Mouse (Mus musculus) midbrain, embryonic 14.5 days (tissue): ENCODE measurements around the gene Casp3. TPM values are rescaled to one million over a fixed set of nuclear protein-coding genes. Genes with fewer than 3 reads are reported as not detected.

ENCODE experiments used
- ATAC-seq: fragments of 200-750 bp; cut with Nextera tagmentation; 2 replicates; pipeline ENCODE4 v1.8.0; 2017; ENCODE audit warnings: moderate number of reproducible peaks, moderate library complexity; ENCODE audit not compliant: low FRiP score, low TSS enrichment
- DNase-seq: peaks from one replicate; pipeline ENCODE4 v3.0.0-alpha.2; 2015
- H3K27ac ChIP-seq: fragments of 300-500 bp; sonication (generic); replicated peaks from 2 replicates; pipeline ENCODE4 v1.5.1; 2014; ENCODE audit warnings: mild to moderate bottlenecking, low read depth, low read length, moderate library complexity
- H3K27me3 ChIP-seq: fragments of 300-500 bp; sonication (generic); 2 replicates; pipeline ENCODE4 v1.6.1; 2014; ENCODE audit warnings: low read length, control low read depth, mixed read lengths; ENCODE audit not compliant: control insufficient read depth, insufficient read depth
- H3K36me3 ChIP-seq: fragments of 300-500 bp; sonication (generic); 2 replicates; pipeline ENCODE4 v1.6.1; 2014; ENCODE audit warnings: low read length, control low read depth; ENCODE audit not compliant: control insufficient read depth, insufficient read depth
- H3K4me1 ChIP-seq: fragments of 300-500 bp; sonication (generic); 2 replicates; pipeline ENCODE4 v1.6.1; 2014; ENCODE audit warnings: mild to moderate bottlenecking, antibody characterized with exemption, low read length, control low read depth; ENCODE audit not compliant: control insufficient read depth, insufficient read depth
- H3K4me2 ChIP-seq: fragments of 300-500 bp; sonication (generic); 2 replicates; pipeline ENCODE4 v1.6.1; 2014; ENCODE audit warnings: mild to moderate bottlenecking, low read length, moderate library complexity
- H3K4me3 ChIP-seq: fragments of 300-500 bp; sonication (generic); replicated peaks from 2 replicates; pipeline ENCODE4 v1.5.1; 2014; ENCODE audit warnings: low read depth, low read length
- H3K9ac ChIP-seq: fragments of 300-500 bp; sonication (generic); replicated peaks from 2 replicates; pipeline ENCODE4 v1.6.1; 2014; ENCODE audit warnings: mild to moderate bottlenecking, low read length, moderate library complexity
- H3K9me3 ChIP-seq: fragments of 300-500 bp; sonication (generic); 2 replicates; pipeline ENCODE4 v1.6.1; 2016; ENCODE audit warnings: low read length, control low read depth, mixed read lengths; ENCODE audit not compliant: control insufficient read depth
- WGBS: fragments of 180-500 bp; shearing (Covaris S2); extraction: QIAGEN DNeasy Blood & Tissue Kit; methylation state at CpG from one replicate; pipeline ENCODE4 v1.1.7; 2014; 5-methylcytosine and 5-hydroxymethylcytosine counted together
- polyA plus RNA-seq: library from polyadenylated mRNA; unstranded; fragments of >200 nt; fragmentation: Nextera tagmentation; extraction: Ambion mirVana; gene quantifications from 2 replicates; pipeline ENCODE4 v1.2.1, GENCODE M21; 2014

Gene Casp3
- polyA plus RNA-seq, 1 experiment from 2014 or later = 200 TPM

DNA sequence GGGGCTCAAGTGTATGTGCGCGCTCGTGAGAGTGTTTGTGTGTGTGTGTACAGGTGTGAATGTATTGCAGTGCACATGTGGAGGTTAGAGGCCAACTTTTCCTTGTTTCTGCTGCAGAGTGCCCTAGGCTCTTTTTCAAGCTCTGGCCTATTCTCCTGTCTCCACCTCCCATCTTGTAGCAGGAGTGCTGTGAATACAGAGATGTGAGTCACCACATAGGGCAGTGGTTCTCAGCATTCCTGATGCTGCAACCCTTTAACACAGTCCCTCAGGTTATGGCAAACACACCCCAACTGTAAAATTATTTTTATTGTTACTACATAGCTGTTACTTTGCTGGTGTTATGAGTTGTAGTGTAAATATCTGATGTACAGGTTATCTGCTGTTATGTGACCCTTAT, 13.3 kb downstream of the Casp3 start:
- peaks cover 53% of the 10 kb centered on the region for H3K36me3 ChIP-seq
- H3K9me3 ChIP-seq = no peaks in the 10 kb centered on the region
- H3K27me3 ChIP-seq = no peaks in the 10 kb centered on the region
- no peaks in the 10 kb centered on the region for H3K4me1 ChIP-seq
- DNase-seq (no peak), ATAC-seq (no peak)
- H3K4me2 ChIP-seq = no peak overlapping the region
- H3K4me3 ChIP-seq = no peak overlapping the region
- no peak overlapping the region for H3K9ac ChIP-seq
- H3K27ac ChIP-seq = no peak overlapping the region
- 99% methylated on average over 3 of the region's 3 CpGs for WGBS

DNA sequence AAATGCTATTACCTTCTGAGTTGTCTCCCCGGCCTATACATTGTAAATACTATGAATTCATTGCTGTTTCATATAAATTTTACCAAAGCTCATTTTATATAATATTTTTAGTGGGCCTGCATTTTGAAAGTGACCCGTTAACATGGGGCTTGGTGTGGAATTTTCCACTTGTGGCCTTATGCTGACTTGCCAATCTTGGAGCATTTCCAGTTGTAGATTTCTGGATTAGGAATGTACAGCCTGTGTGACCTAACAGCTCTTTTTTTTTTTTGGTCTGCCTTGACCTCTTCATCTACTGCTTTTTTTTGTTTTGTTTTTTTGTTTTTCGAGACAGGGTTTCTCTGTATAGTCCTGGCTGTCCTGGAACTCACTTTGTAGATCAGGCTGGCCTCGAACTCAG, 13.8 kb downstream of the Casp3 start:
- Histone ChIP-seq H3K9me3 (no peaks in the 10 kb centered on the region), H3K36me3 (peaks cover 58% of the 10 kb centered on the region), H3K4me2 (no peak overlapping the region), H3K9ac (no peak overlapping the region), H3K27ac (no peak overlapping the region), H3K4me3 (no peak overlapping the region), H3K27me3 (no peaks in the 10 kb centered on the region), H3K4me1 (no peaks in the 10 kb centered on the region)
- DNase-seq (no peak), ATAC-seq (no peak)
- WGBS = 98% methylated on average over 4 of the region's 4 CpGs

DNA sequence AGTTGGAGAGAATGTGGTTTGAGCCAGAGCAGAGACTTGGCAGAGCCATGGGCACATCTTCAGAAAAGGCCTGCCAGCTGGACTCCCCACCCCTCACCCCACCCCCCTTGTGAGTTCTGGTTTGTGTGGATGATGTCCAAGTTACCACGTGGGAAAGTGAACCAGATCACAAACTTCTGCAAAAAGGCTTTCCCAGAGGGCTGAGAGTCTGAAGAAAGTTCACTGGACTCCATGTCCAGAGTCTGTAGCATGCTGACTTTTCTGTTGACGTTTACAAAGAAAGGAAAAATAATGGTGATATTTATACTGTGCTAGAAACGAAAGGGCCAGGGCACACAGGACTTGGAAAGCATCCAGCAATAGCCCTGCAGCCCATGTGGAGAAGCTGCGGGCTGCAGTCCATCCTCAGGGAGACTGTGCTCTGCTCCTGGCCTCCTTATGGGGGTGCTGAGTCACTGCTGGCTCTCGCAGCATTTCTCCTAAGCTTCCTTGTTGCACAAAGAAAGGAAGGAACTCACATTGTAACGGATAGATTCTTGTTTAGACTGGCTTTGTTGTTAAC, 22.0 kb downstream of the Casp3 start:
- Histone ChIP-seq H3K4me2 (no peak overlapping the region), H3K36me3 (peaks cover 53% of the 10 kb centered on the region), H3K9me3 (no peaks in the 10 kb centered on the region), H3K9ac (no peak overlapping the region), H3K27ac (no peak overlapping the region), H3K4me1 (no peaks in the 10 kb centered on the region), H3K4me3 (no peak overlapping the region), H3K27me3 (no peaks in the 10 kb centered on the region)
- peak; percentile 57 for DNase-seq
- ATAC-seq = no peak
- WGBS = 66% methylated on average over 6 of the region's 6 CpGs

DNA sequence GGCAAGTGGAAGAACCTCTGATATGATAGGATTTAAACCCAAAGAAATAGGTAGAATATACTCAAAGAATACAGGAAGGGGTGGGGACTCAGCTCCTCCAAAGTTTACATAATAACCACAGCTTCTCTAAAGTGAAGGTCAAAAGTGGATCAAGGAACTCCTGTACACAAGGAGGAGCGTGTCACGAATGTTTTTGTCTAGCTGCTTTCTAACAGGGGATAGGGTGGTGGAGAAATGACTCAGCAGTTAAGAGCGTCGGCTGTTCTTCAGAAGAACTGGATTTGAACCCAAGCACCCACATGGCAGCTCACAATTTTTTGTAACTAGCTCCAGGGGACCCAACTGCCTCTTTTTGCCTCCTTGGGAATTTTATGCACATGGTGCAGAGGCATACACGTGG, 22.8 kb downstream of the Casp3 start:
- no peak overlapping the region for H3K4me3 ChIP-seq
- no peak overlapping the region for H3K4me2 ChIP-seq
- no peak overlapping the region for H3K27ac ChIP-seq
- no peak overlapping the region for H3K9ac ChIP-seq
- 93% methylated on average over 5 of the region's 5 CpGs for whole genome bisulfite sequencing
- no peaks in the 10 kb centered on the region for H3K27me3 ChIP-seq
- no peak for DNase-seq
- peaks cover 45% of the 10 kb centered on the region for H3K36me3 ChIP-seq
- no peak for ATAC-seq
- H3K4me1 ChIP-seq = no peaks in the 10 kb centered on the region
- no peaks in the 10 kb centered on the region for H3K9me3 ChIP-seq

DNA sequence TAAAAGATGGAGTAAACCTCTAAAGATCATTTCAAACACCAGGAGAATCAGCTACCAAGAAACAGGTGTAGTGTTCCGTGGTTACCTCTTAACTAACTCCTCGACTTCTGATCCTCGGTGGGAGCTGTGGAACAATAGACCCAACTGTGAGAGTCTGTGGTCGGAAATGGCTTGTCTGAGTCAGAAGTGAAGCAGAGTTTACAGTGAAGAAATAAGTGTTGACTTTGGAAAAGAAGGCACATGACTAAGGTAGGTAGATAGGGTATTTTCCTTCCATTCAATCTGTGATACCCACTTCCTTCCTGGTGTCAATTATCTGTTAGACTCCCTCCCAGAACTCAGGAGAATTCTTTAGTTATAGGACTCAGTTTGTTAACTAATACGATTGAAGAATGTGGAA, 24.2 kb downstream of the Casp3 start:
- no peak for DNase-seq
- H3K27ac ChIP-seq = no peak overlapping the region
- no peaks in the 10 kb centered on the region for H3K27me3 ChIP-seq
- no peaks in the 10 kb centered on the region for H3K9me3 ChIP-seq
- no peaks in the 10 kb centered on the region for H3K4me1 ChIP-seq
- no peak for ATAC-seq
- H3K9ac ChIP-seq = no peak overlapping the region
- no peak overlapping the region for H3K4me2 ChIP-seq
- no peak overlapping the region for H3K4me3 ChIP-seq
- WGBS = 91% methylated on average over 5 of the region's 5 CpGs
- peaks cover 31% of the 10 kb centered on the region for H3K36me3 ChIP-seq

DNA sequence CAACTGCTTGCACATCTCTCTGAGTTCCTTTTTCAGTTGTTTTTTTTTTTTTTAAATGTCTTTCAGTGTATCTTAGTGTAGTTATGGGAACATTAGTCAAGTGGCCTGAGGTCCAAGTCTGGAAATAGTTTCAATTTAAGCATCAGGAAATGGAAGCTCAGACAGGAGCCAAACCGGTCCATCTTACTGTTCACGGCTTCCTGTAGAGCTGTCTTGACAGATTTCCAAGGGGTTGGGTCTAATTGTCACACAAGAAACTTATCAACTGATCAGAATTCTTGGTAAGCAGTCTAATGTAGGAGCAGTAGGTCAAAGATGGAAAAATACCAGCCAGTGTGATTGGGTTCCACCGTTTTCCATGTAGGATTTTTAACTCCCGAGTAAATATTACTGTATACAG, 31.3 kb downstream of the Casp3 start:
- Histone ChIP-seq H3K9me3 (no peaks in the 10 kb centered on the region), H3K4me3 (no peak overlapping the region), H3K4me1 (no peaks in the 10 kb centered on the region), H3K36me3 (no peaks in the 10 kb centered on the region), H3K4me2 (no peak overlapping the region), H3K9ac (no peak overlapping the region), H3K27me3 (no peaks in the 10 kb centered on the region), H3K27ac (no peak overlapping the region)
- DNase-seq (no peak), ATAC-seq (no peak)
- 95% methylated on average over 4 of the region's 4 CpGs for WGBS

DNA sequence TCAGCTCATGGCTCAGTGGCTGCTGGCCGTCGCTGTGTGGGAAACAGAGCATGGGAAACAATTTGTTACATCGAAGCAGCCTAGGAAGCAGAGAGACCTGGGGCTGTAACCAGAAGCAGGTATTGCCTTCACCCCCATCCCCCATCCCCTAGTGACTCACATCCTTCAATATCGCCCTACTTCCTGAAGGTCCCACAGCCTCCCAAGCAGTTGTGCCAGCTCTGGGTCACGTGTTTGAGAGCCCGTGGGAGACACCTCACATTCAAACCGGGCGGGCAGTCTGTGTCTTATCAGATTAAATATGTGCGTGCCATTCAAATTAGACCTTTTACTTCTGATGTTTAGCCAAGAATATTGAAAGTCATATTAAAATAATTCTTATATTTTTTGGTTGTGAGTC, 34.8 kb downstream of the Casp3 start:
- Histone ChIP-seq H3K27ac (no peak overlapping the region), H3K27me3 (no peaks in the 10 kb centered on the region), H3K36me3 (no peaks in the 10 kb centered on the region), H3K9ac (no peak overlapping the region), H3K4me2 (no peak overlapping the region), H3K9me3 (no peaks in the 10 kb centered on the region), H3K4me1 (no peaks in the 10 kb centered on the region), H3K4me3 (no peak overlapping the region)
- 81% methylated on average over 9 of the region's 9 CpGs for WGBS
- DNase-seq (no peak), ATAC-seq (no peak)

DNA sequence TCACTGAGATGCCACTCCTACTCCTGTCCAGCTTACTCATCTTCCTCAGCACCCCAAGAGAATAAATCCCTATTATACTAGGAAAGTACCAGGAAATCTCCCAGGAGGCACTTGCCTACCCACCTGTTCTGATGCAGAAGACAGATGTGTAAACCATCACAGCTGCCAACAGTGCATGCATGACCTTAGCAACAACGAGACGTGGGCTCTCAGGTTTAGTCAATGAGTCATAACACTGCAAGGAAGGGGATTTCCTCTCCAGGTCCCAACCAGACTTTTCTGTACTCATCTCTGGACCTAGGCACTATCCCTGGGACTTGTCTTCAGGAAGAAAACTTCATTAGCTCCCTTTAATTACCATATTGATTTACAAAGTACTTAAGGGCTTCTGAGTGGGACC, 38.8 kb downstream of the Casp3 start:
- 91% methylated on average over 2 of the region's 2 CpGs for WGBS
- Histone ChIP-seq H3K36me3 (no peaks in the 10 kb centered on the region), H3K9me3 (no peaks in the 10 kb centered on the region), H3K4me1 (no peaks in the 10 kb centered on the region), H3K27me3 (no peaks in the 10 kb centered on the region), H3K27ac (no peak overlapping the region), H3K4me3 (no peak overlapping the region), H3K9ac (no peak overlapping the region), H3K4me2 (no peak overlapping the region)
- ATAC-seq (no peak), DNase-seq (no peak)

DNA sequence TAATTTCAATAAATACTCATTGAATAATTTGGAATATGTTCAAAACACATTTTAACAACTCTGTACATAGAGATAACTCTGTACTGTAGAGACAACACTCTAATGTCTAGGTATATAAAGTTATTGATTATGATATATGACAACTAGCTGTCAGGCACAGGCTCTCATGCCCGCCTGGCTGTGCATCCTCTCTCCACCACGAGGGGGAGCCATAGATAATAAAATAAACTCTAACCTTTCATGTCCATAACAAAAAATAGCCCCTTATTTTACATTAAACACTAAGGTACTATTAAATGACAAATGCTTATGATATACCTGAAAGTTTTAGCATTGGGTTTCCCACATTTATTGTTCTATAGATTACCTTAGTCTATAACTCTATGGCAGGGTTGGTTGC, 54.4 kb downstream of the Casp3 start:
- Histone ChIP-seq H3K4me1 (no peaks in the 10 kb centered on the region), H3K27ac (no peak overlapping the region), H3K9me3 (no peaks in the 10 kb centered on the region), H3K4me2 (no peak overlapping the region), H3K4me3 (no peak overlapping the region), H3K27me3 (no peaks in the 10 kb centered on the region), H3K36me3 (no peaks in the 10 kb centered on the region), H3K9ac (no peak overlapping the region)
- ATAC-seq (no peak), DNase-seq (peak; percentile 83)
- whole genome bisulfite sequencing = 1% methylated on average over 2 of the region's 2 CpGs
